Mouse (Mus musculus) testis, adult 2 months (tissue): Measurements from ENCODE around the gene U2af2. TPM values are rescaled to one million over a fixed set of nuclear protein-coding genes. Genes with fewer than 3 reads are reported as not detected.

ENCODE experiments used
- H3K27ac ChIP-seq: fragments of 200-500 bp; 2 replicates; pipeline ENCODE4 v1.5.1; 2012; ENCODE audit warnings: low read depth, low read length; ENCODE audit not compliant: control insufficient read depth, insufficient read depth
- H3K27me3 ChIP-seq: fragments of 200-500 bp; 2 replicates; pipeline ENCODE4 v1.6.1; 2012; ENCODE audit warnings: mild to moderate bottlenecking, low read length, moderate library complexity; ENCODE audit not compliant: control insufficient read depth, insufficient read depth
- H3K36me3 ChIP-seq: fragments of 200-500 bp; 2 replicates; pipeline ENCODE4 v1.6.1; 2012; ENCODE audit warnings: mild to moderate bottlenecking, low read length; ENCODE audit not compliant: control insufficient read depth, insufficient read depth
- H3K4me1 ChIP-seq: fragments of 200-500 bp; 2 replicates; pipeline ENCODE4 v1.6.1; 2012; ENCODE audit warnings: low read length; ENCODE audit not compliant: control insufficient read depth, insufficient read depth
- H3K4me3 ChIP-seq: fragments of 200-500 bp; 2 replicates; pipeline ENCODE4 v1.5.1; 2012; ENCODE audit warnings: low read depth, mild to moderate bottlenecking, low read length, moderate library complexity, mixed read lengths; ENCODE audit not compliant: control insufficient read depth
- CTCF ChIP-seq: fragments of 200-500 bp; IDR thresholded peaks from 2 replicates; pipeline ENCODE4 v1.5.1; 2012; ENCODE audit warnings: low read depth, mild to moderate bottlenecking, inconsistent platforms, low read length, moderate library complexity; ENCODE audit not compliant: control insufficient read depth, insufficient read depth, insufficient replicate concordance
- POLR2A ChIP-seq: fragments of 200-500 bp; IDR thresholded peaks from 2 replicates; pipeline ENCODE4 v1.6.1; 2012; ENCODE audit warnings: low read depth, mild to moderate bottlenecking, inconsistent platforms, low read length, moderate library complexity; ENCODE audit not compliant: control insufficient read depth
- polyA plus RNA-seq: library from polyadenylated mRNA; depleted of rRNA; stranded (reverse); fragments of >200 nt; gene quantifications from 2 replicates; pipeline ENCODE4 v1.2.3, GENCODE M21; 2012

The U2af2 gene
- polyA plus RNA-seq, 1 experiment, result 88.5 TPM

GRCm38 (mm10) chr7:5087886-5088285, 25.9 kb downstream of the U2af2 start:
- Histone ChIP-seq H3K4me1 (peaks cover 3% of the 10 kb centered on the region), H3K36me3 (no peaks in the 10 kb centered on the region; the same call in 1 of the 2 replicates), H3K27ac (no peak overlapping the region), H3K27me3 (no peaks in the 10 kb centered on the region), H3K4me3 (no peak overlapping the region)
- no peak for TF ChIP-seq CTCF
- no peak for TF ChIP-seq POLR2A

GRCm38 (mm10) chr7:5089853-5090252, 27.9 kb downstream of the U2af2 start:
- TF ChIP-seq POLR2A (no peak), CTCF (no peak)
- H3K27ac ChIP-seq, result no peak overlapping the region
- peaks cover 3% of the 10 kb centered on the region; the same call in 1 of the 2 replicates for H3K4me1 ChIP-seq
- peak overlapping the region; percentile 12 for H3K4me3 ChIP-seq
- H3K27me3 ChIP-seq, result no peaks in the 10 kb centered on the region
- H3K36me3 ChIP-seq, result no peaks in the 10 kb centered on the region; the same call in 1 of the 2 replicates

- TF ChIP-seq CTCF (0 out of 2 replicates have a peak, but pooled peaks have one; percentile 4), POLR2A (no peak)
- H3K27ac ChIP-seq, result no peak overlapping the region
- H3K36me3 ChIP-seq, result no peaks in the 10 kb centered on the region; the same call in 1 of the 2 replicates
- H3K4me3 ChIP-seq, result no peak overlapping the region
- no peaks in the 10 kb centered on the region for H3K27me3 ChIP-seq
- H3K4me1 ChIP-seq, result peaks cover 3% of the 10 kb centered on the region; the same call in 1 of the 2 replicates
Observed at GRCm38 (mm10) chr7:5091008-5091728, 29.2 kb downstream of the U2af2 start.

GRCm38 (mm10) chr7:5092381-5092780, 30.4 kb downstream of the U2af2 start:
- Histone ChIP-seq H3K27me3 (no peaks in the 10 kb centered on the region), H3K27ac (no peak overlapping the region), H3K36me3 (no peaks in the 10 kb centered on the region; the same call in 1 of the 2 replicates), H3K4me3 (no peak overlapping the region), H3K4me1 (peaks cover 3% of the 10 kb centered on the region; the same call in 1 of the 2 replicates)
- TF ChIP-seq POLR2A, result no peak
- TF ChIP-seq CTCF, result no peak

- TF ChIP-seq CTCF, result no peak
- TF ChIP-seq POLR2A, result no peak
- Histone ChIP-seq H3K27ac (no peak overlapping the region), H3K36me3 (no peaks in the 10 kb centered on the region; the same call in 1 of the 2 replicates), H3K27me3 (no peaks in the 10 kb centered on the region), H3K4me1 (peaks cover 3% of the 10 kb centered on the region; the same call in 1 of the 2 replicates), H3K4me3 (no peak overlapping the region)
Observed at GRCm38 (mm10) chr7:5092831-5093510, 31.0 kb downstream of the U2af2 start.

- no peak for TF ChIP-seq CTCF
- no peak for TF ChIP-seq POLR2A
- no peak overlapping the region for H3K27ac ChIP-seq
- H3K27me3 ChIP-seq, result no peaks in the 10 kb centered on the region
- H3K4me3 ChIP-seq, result no peak overlapping the region
- H3K4me1 ChIP-seq, result no peaks in the 10 kb centered on the region
- H3K36me3 ChIP-seq, result no peaks in the 10 kb centered on the region; the same call in 1 of the 2 replicates
Observed at GRCm38 (mm10) chr7:5098769-5099168, 36.8 kb downstream of the U2af2 start.

GRCm38 (mm10) chr7:5099796-5100195, 37.9 kb downstream of the U2af2 start:
- no peaks in the 10 kb centered on the region for H3K27me3 ChIP-seq
- no peaks in the 10 kb centered on the region for H3K36me3 ChIP-seq
- no peak overlapping the region for H3K4me3 ChIP-seq
- no peak for TF ChIP-seq POLR2A
- no peak for TF ChIP-seq CTCF
- H3K4me1 ChIP-seq, result no peaks in the 10 kb centered on the region
- H3K27ac ChIP-seq, result no peak overlapping the region
